9 mouse cellular contexts compared by ENCODE assay signal in genomic region chr10:81244595-81244994, GRCm38 (mm10). TPM values are rescaled to one million over a fixed set of nuclear protein-coding genes. Genes with fewer than 3 reads are reported as not detected.
DNase-seq lines count a peak whose midpoint lies in the region; ATAC-seq and TF ChIP-seq lines count a peak whose summit lies in the region.
"Had no signal": no experiment of that assay in that cellular context is flagged by ENCODE, and none has a peak within 500 bp of the region (broad histone marks: within the 10 kb centered on the region; RNA-seq: fewer than 3 reads in every experiment).

No protein-coding gene starts in this region.

- peaks cover 14% of the 10 kb centered on the region for H3K27me3 ChIP-seq in lung, postnatal 0 days (replicated peaks; ENCODE audit: insufficient read depth, low read length)

- no peak overlapping the region for H3K4me2 ChIP-seq in lung, postnatal 0 days (replicated peaks; ENCODE audit: low read depth, low read length)

- H3K4me3 ChIP-seq in embryonic fibroblast, embryonic 13.5 days (ENCODE audit: insufficient read depth, low read length) = no peak overlapping the region
- no peak overlapping the region for H3K4me3 ChIP-seq in lung, postnatal 0 days (ENCODE audit: low read depth, low read length)
- no peak overlapping the region for H3K4me3 ChIP-seq in olfactory bulb, adult 2 months (ENCODE audit: insufficient read depth, low read depth, low read length)
- H3K4me3 ChIP-seq: erythroblast, embryonic 14.5 days had no signal

- H3K4me1 ChIP-seq in embryonic fibroblast, embryonic 13.5 days (ENCODE audit: control insufficient read depth, insufficient read depth, low read length) = no peaks in the 10 kb centered on the region
- no peaks in the 10 kb centered on the region for H3K4me1 ChIP-seq in lung, postnatal 0 days (ENCODE audit: insufficient read depth, low read depth, low read length)
- peaks cover 11% of the 10 kb centered on the region for H3K4me1 ChIP-seq in olfactory bulb, adult 2 months (ENCODE audit: control insufficient read depth, insufficient read depth, low read length)

- DNase-seq in CD8-positive naive resting alpha-beta T cell, adult 2 months (ENCODE audit: low read depth in 2 of 2, low spot score in 2 of 2) = peak; percentile 73 to 79
- peak; percentile 71 to 72 for DNase-seq in adrenal gland, postnatal 4 days (ENCODE audit: low spot score in 2 of 2)
- DNase-seq in heart, postnatal 14 days = peak; percentile 82 to 92
- peak; percentile 67 to 93 for DNase-seq in kidney, postnatal 36 days
- DNase-seq in lung, postnatal 0 days (ENCODE audit: low spot score) = peak; percentile 76
- peak; percentile 81 to 83 for DNase-seq in thymus, postnatal 36 days

- intact Hi-C loops in heart, postnatal 14 days (cut with DNase I) = loop anchor here (2.0 to 5.0 kb wide), 2 partner anchors 42 to 98 kb away; partner anchors contain the start of gene Gipc3

- H3K9me3 ChIP-seq in lung, postnatal 0 days (ENCODE audit: low read length) = no peaks in the 10 kb centered on the region

- TF ChIP-seq EP300 in lung, postnatal 0 days (IDR thresholded peaks at IDR 0.05) = no peak

- H3K27ac ChIP-seq in embryonic fibroblast, embryonic 13.5 days (ENCODE audit: insufficient read depth, low read length) = no peak overlapping the region
- no peak overlapping the region for H3K27ac ChIP-seq in lung, postnatal 0 days (ENCODE audit: low read length)
- H3K27ac ChIP-seq in olfactory bulb, adult 2 months (ENCODE audit: insufficient read depth, low read depth, low read length) = no peak overlapping the region

- no peaks in the 10 kb centered on the region for H3K36me3 ChIP-seq in lung, postnatal 0 days (ENCODE audit: insufficient read depth, low read length)

- TF ChIP-seq POLR2A in embryonic fibroblast, embryonic 13.5 days (IDR thresholded peaks at IDR 0.05; ENCODE audit: low read depth, low read length) = no peak
- TF ChIP-seq POLR2A in olfactory bulb, adult 2 months (IDR thresholded peaks at IDR 0.05; ENCODE audit: insufficient read depth, low read depth, low read length) = no peak

- H3K9ac ChIP-seq in lung, postnatal 0 days (replicated peaks; ENCODE audit: low read depth) = no peak overlapping the region

- ATAC-seq in lung, postnatal 0 days = peak; percentile 78

- 8% methylated on average over 17 of the region's 17 CpGs for WGBS in lung, postnatal 0 days
- 9% methylated on average over 17 of the region's 17 CpGs for WGBS in olfactory bulb, adult 2 months

- TF ChIP-seq CTCF in embryonic fibroblast, embryonic 13.5 days (IDR thresholded peaks at IDR 0.05; ENCODE audit: borderline replicate concordance, insufficient read depth, low read length) = peak; percentile 72; the same call in 1 of the 2 replicates
- TF ChIP-seq CTCF in lung, postnatal 0 days (IDR thresholded peaks at IDR 0.05) = peak; percentile 98
- TF ChIP-seq CTCF in olfactory bulb, adult 2 months (IDR thresholded peaks at IDR 0.05; ENCODE audit: insufficient read depth, low read depth, low read length) = peak; percentile 74

RNA-seq across cellular contexts. Expression of gene Matk, which starts 8.1 kb away (rescaled TPM):
- 1 to 10 TPM; 2.9 to 3.0 TPM for total RNA-seq in adrenal gland, postnatal 4 days (2021)
- 0.90 and 1.2 TPM in 2 replicates for polyA plus RNA-seq in embryonic fibroblast, embryonic 13.5 days (2011; ENCODE audit: insufficient read length, low read depth, missing spikeins)
- under 1 TPM; 0.26 to 0.51 TPM for total RNA-seq in heart, postnatal 14 days (2021)
- 1.5 and 1.6 TPM in 2 replicates for polyA plus RNA-seq in lung, postnatal 0 days (2015; fragmentation: Nextera tagmentation; extraction: Ambion mirVana)
- polyA plus RNA-seq in olfactory bulb, adult 2 months (2012; ENCODE audit: insufficient read depth, insufficient read length, low replicate concordance, missing spikeins) = not detected in 2 replicates

RNA-seq across cellular contexts. Expression of gene Zfr2, which starts 11.6 kb away (rescaled TPM):
- 10 to 100 TPM; 20.9 to 21.7 TPM for total RNA-seq in adrenal gland, postnatal 4 days (2021)
- 3.1 and 4.1 TPM in 2 replicates for polyA plus RNA-seq in embryonic fibroblast, embryonic 13.5 days (2011; ENCODE audit: insufficient read length, low read depth, missing spikeins)
- 1 to 10 TPM; 2.7 to 3.4 TPM for total RNA-seq in heart, postnatal 14 days (2021)
- 2.3 and 2.4 TPM in 2 replicates for polyA plus RNA-seq in lung, postnatal 0 days (2015; fragmentation: Nextera tagmentation; extraction: Ambion mirVana)
- not detected in 2 replicates for polyA plus RNA-seq in olfactory bulb, adult 2 months (2012; ENCODE audit: insufficient read depth, insufficient read length, low replicate concordance, missing spikeins)
- polyA plus RNA-seq: erythroblast, embryonic 14.5 days had no signal

RNA-seq across cellular contexts. Expression of gene Atcay, which starts 14.0 kb away (rescaled TPM):
- total RNA-seq in adrenal gland, postnatal 4 days (2021) = 1 to 10 TPM; 5.3 to 5.4 TPM
- polyA plus RNA-seq in embryonic fibroblast, embryonic 13.5 days (2011; ENCODE audit: insufficient read length, low read depth, missing spikeins) = 0.47 and 0.67 TPM in 2 replicates
- total RNA-seq in heart, postnatal 14 days (2021) = under 1 TPM; 0.12 TPM
- polyA plus RNA-seq in lung, postnatal 0 days (2015; fragmentation: Nextera tagmentation; extraction: Ambion mirVana) = not detected in 2 replicates
- not detected in 2 replicates for polyA plus RNA-seq in olfactory bulb, adult 2 months (2012; ENCODE audit: insufficient read depth, insufficient read length, low replicate concordance, missing spikeins)
- polyA plus RNA-seq: erythroblast, embryonic 14.5 days had no signal

RNA-seq across cellular contexts. Expression of gene Mrpl54, which starts 22.1 kb away (rescaled TPM):
- 100 to 1,000 TPM; 107 to 108 TPM for total RNA-seq in adrenal gland, postnatal 4 days (2021)
- polyA plus RNA-seq in embryonic fibroblast, embryonic 13.5 days (2011; ENCODE audit: insufficient read length, low read depth, missing spikeins) = 52.9 and 53.7 TPM in 2 replicates
- 10 to 100 TPM; 83.0 to 96.2 TPM for total RNA-seq in heart, postnatal 14 days (2021)
- 132 and 162 TPM in 2 replicates for polyA plus RNA-seq in lung, postnatal 0 days (2015; fragmentation: Nextera tagmentation; extraction: Ambion mirVana)
- not detected in 2 replicates for polyA plus RNA-seq in olfactory bulb, adult 2 months (2012; ENCODE audit: insufficient read depth, insufficient read length, low replicate concordance, missing spikeins)

RNA-seq across cellular contexts. Expression of gene Apba3, which starts 22.2 kb away (rescaled TPM):
- total RNA-seq in adrenal gland, postnatal 4 days (2021) = 10 to 100 TPM; 47.8 to 49.5 TPM
- 43.2 and 44.8 TPM in 2 replicates for polyA plus RNA-seq in embryonic fibroblast, embryonic 13.5 days (2011; ENCODE audit: insufficient read length, low read depth, missing spikeins)
- total RNA-seq in heart, postnatal 14 days (2021) = 10 to 100 TPM; 85.5 to 97.2 TPM
- polyA plus RNA-seq in lung, postnatal 0 days (2015; fragmentation: Nextera tagmentation; extraction: Ambion mirVana) = 47.9 and 49.4 TPM in 2 replicates
- polyA plus RNA-seq in olfactory bulb, adult 2 months (2012; ENCODE audit: insufficient read depth, insufficient read length, low replicate concordance, missing spikeins) = not detected in 2 replicates

Comparison
In these comparisons a context has a peak if more than half of its experiments do, and no peak if none do; other contexts are left out.
1. RNA of gene Atcay, which starts 14.0 kb away (polyA plus RNA-seq): not detected in olfactory bulb, adult 2 months; 0.47 to 0.67 TPM in embryonic fibroblast, embryonic 13.5 days and not detected in lung, postnatal 0 days; every median in the first group is over 10 times any median in the second.
2. Peak in every context shown above with its lines, with median percentiles within 50 percentile points of each other: DNase-seq and CTCF ChIP-seq.